In genomic region chr4:126839873-126840272, GRCm38 (mm10) we compare ENCODE assay signal across 8 mouse cellular contexts.
A peak's percentile ranks its signal among the peaks of the same experiment; 100 is the strongest.
DNase-seq lines count a peak whose midpoint lies in the region; ATAC-seq and TF ChIP-seq lines count a peak whose summit lies in the region.

No protein-coding gene starts in this region.

- WGBS in liver, postnatal 0 days (ENCODE audit: insufficient replicate concordance) = 20% methylated on average over 7 of the region's 7 CpGs

- TF ChIP-seq POLR2A in testis, adult 2 months (IDR thresholded peaks at IDR 0.05; ENCODE audit: control insufficient read depth, low read depth, low read length) = no peak

- ATAC-seq in CD4-positive, CD25-positive, alpha-beta regulatory T cell, adult 4 months = peak; percentile 74
- ATAC-seq in liver, postnatal 0 days = no peak
- ATAC-seq in neutrophil, adult 5-6 weeks (ENCODE audit: extremely low read depth, insufficient number of reproducible peaks, low FRiP score, poor library complexity, severe bottlenecking) = peak; percentile 54

- H3K4me1 ChIP-seq in liver, postnatal 0 days (ENCODE audit: insufficient read depth) = no peaks in the 10 kb centered on the region
- H3K4me1 ChIP-seq in testis, adult 2 months (ENCODE audit: control insufficient read depth, insufficient read depth, low read length) = no peaks in the 10 kb centered on the region; the same call in 1 of the 2 replicates

- no peaks in the 10 kb centered on the region for H3K9me3 ChIP-seq in liver, postnatal 0 days (ENCODE audit: low read length)

- TF ChIP-seq CTCF in liver, postnatal 0 days (IDR thresholded peaks at IDR 0.05; ENCODE audit: low read depth) = peak; percentile 90
- TF ChIP-seq CTCF in testis, adult 2 months (IDR thresholded peaks at IDR 0.05; ENCODE audit: control insufficient read depth, insufficient read depth, insufficient replicate concordance, low read depth, low read length) = peak; percentile 88; the same call in 1 of the 2 replicates

- no peak overlapping the region for H3K9ac ChIP-seq in liver, postnatal 0 days (replicated peaks)

- no peak for TF ChIP-seq EP300 in liver, postnatal 0 days (IDR thresholded peaks at IDR 0.05; ENCODE audit: low read depth)

- no peak overlapping the region for H3K27ac ChIP-seq in liver, postnatal 0 days (ENCODE audit: low read depth)
- H3K27ac ChIP-seq in testis, adult 2 months (ENCODE audit: control insufficient read depth, insufficient read depth, low read depth, low read length) = no peak overlapping the region

- H3K36me3 ChIP-seq in liver, postnatal 0 days (replicated peaks; ENCODE audit: insufficient read depth, low read length) = peaks cover 39% of the 10 kb centered on the region
- H3K36me3 ChIP-seq in testis, adult 2 months (ENCODE audit: control insufficient read depth, insufficient read depth, low read length) = peaks cover 10% of the 10 kb centered on the region

- H3K4me3 ChIP-seq in liver, postnatal 0 days (ENCODE audit: low read depth, low read length) = no peak overlapping the region
- no peak overlapping the region for H3K4me3 ChIP-seq in testis, adult 2 months (ENCODE audit: control insufficient read depth, low read depth, low read length)

- H3K27me3 ChIP-seq in liver, postnatal 0 days (ENCODE audit: insufficient read depth, low read length) = no peaks in the 10 kb centered on the region
- no peaks in the 10 kb centered on the region for H3K27me3 ChIP-seq in testis, adult 2 months (ENCODE audit: control insufficient read depth, insufficient read depth, low read length)

- H3K4me2 ChIP-seq in liver, postnatal 0 days (ENCODE audit: low read depth, low read length) = no peak overlapping the region

- peak; percentile 91 for DNase-seq in adrenal gland, postnatal 14 days
- peak; percentile 82 for DNase-seq in embryo, embryonic 9.5 days (ENCODE audit: extremely low spot score)
- DNase-seq in heart, adult 9 months (ENCODE audit: low spot score in 2 of 2) = peak; percentile 40 to 69
- peak; percentile 92 to 94 for DNase-seq in kidney, postnatal 4 days
- peak; percentile 85 for DNase-seq in liver, postnatal 0 days
